In the genomic region with DNA sequence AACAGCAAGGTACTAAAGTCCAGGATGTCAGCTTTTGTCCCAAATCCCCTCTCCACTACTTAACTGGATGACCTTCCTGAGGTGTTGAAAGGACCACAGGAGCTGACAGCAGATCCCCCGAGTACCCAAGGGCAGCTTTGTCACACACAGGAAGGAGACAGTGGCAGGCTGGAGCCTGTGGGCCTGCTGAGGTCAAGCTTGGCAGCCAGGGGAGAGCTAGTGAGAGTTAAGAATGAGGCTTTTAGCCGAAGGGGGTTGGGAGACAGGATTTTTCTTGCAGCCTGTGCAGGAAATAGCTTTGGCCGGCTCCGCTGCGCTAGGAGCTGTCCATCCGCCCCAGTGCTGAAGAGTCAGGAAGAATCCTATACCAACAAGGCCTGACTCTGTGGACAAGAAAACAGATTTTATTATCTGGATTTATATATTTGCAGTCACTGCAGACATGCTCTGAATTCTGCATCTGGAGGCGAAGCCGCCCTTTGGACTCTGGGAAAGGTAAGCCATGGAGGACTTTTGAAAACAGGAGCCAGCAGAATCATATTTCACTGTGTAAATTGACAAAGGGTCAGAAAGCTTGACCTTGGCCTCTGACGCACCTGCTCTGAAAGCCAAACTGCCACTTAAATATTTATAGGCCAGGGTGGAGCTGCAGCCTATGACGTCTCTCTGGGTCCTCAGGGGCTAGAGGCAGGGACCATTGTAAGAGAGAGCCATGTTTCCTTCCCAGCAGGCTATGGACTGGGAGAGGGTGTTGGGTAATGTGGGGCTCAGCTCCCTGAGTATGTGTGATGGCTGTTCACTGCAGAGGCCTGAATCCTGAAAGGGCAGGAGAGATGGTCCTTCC, we compare ENCODE assay signal across 8 mouse cellular contexts. TPM values are rescaled to one million over a fixed set of nuclear protein-coding genes. Genes with fewer than 3 reads are reported as not detected.
DNase-seq lines count a peak whose midpoint lies in the region; ATAC-seq and TF ChIP-seq lines count a peak whose summit lies in the region.

No protein-coding gene starts in this region.

- no peak overlapping the region for H3K4me2 ChIP-seq in forebrain, postnatal 0 days (ENCODE audit: low read depth)
- no peak overlapping the region for H3K4me2 ChIP-seq in forebrain, embryonic 13.5 days
- H3K4me2 ChIP-seq in kidney, embryonic 16.5 days (replicated peaks; ENCODE audit: low read depth, low read length) = no peak overlapping the region

- H3K27me3 ChIP-seq in forebrain, postnatal 0 days (ENCODE audit: insufficient read depth, low read length) = no peaks in the 10 kb centered on the region
- H3K27me3 ChIP-seq in forebrain, embryonic 13.5 days = no peaks in the 10 kb centered on the region
- H3K27me3 ChIP-seq in embryonic facial prominence, embryonic 10.5 days (replicated peaks; ENCODE audit: low read depth, poor library complexity, severe bottlenecking) = no peaks in the 10 kb centered on the region
- H3K27me3 ChIP-seq in kidney, embryonic 16.5 days (ENCODE audit: insufficient read depth, low read length) = no peaks in the 10 kb centered on the region

- no peaks in the 10 kb centered on the region for H3K36me3 ChIP-seq in forebrain, postnatal 0 days (ENCODE audit: insufficient read depth)
- H3K36me3 ChIP-seq in forebrain, embryonic 13.5 days (ENCODE audit: poor library complexity, severe bottlenecking) = no peaks in the 10 kb centered on the region
- H3K36me3 ChIP-seq in embryonic facial prominence, embryonic 10.5 days (replicated peaks) = no peaks in the 10 kb centered on the region
- H3K36me3 ChIP-seq in kidney, embryonic 16.5 days (ENCODE audit: insufficient read depth, low read length) = no peaks in the 10 kb centered on the region

- H3K4me1 ChIP-seq in forebrain, postnatal 0 days (ENCODE audit: insufficient read depth) = no peaks in the 10 kb centered on the region
- H3K4me1 ChIP-seq in forebrain, embryonic 13.5 days = no peaks in the 10 kb centered on the region
- peaks cover 12% of the 10 kb centered on the region for H3K4me1 ChIP-seq in embryonic facial prominence, embryonic 10.5 days
- H3K4me1 ChIP-seq in kidney, embryonic 16.5 days (ENCODE audit: insufficient read depth, low read length) = no peaks in the 10 kb centered on the region

- no peak overlapping the region for H3K27ac ChIP-seq in forebrain, postnatal 0 days (ENCODE audit: low read depth, low read length)
- no peak overlapping the region for H3K27ac ChIP-seq in forebrain, embryonic 13.5 days
- no peak overlapping the region for H3K27ac ChIP-seq in embryonic facial prominence, embryonic 10.5 days (replicated peaks)
- H3K27ac ChIP-seq in kidney, embryonic 16.5 days (ENCODE audit: low read length) = no peak overlapping the region

- H3K9me3 ChIP-seq in forebrain, postnatal 0 days (ENCODE audit: low read length) = no peaks in the 10 kb centered on the region
- H3K9me3 ChIP-seq in forebrain, embryonic 13.5 days (replicated peaks) = no peaks in the 10 kb centered on the region
- H3K9me3 ChIP-seq in embryonic facial prominence, embryonic 10.5 days = 0 out of 2 replicates have a peak, but pooled peaks cover 4% of the 10 kb centered on the region
- H3K9me3 ChIP-seq in kidney, embryonic 16.5 days (ENCODE audit: low read length) = no peaks in the 10 kb centered on the region

- no peak for ATAC-seq in forebrain, postnatal 0 days
- no peak for ATAC-seq in forebrain, embryonic 13.5 days
- peak; percentile 69; the same call in 1 of the 2 replicates for ATAC-seq in kidney, embryonic 16.5 days (ENCODE audit: low FRiP score, low TSS enrichment)

- no peak for TF ChIP-seq CTCF in forebrain, postnatal 0 days (IDR thresholded peaks at IDR 0.05; ENCODE audit: low read depth)

- no peak overlapping the region for H3K9ac ChIP-seq in forebrain, postnatal 0 days
- no peak overlapping the region for H3K9ac ChIP-seq in forebrain, embryonic 13.5 days
- no peak overlapping the region for H3K9ac ChIP-seq in kidney, embryonic 16.5 days (replicated peaks; ENCODE audit: low read length)

- peak; percentile 14 for DNase-seq in forebrain, postnatal 0 days
- peak; percentile 69 for DNase-seq in Muller cell, postnatal 12 days (ENCODE audit: inconsistent ontology term)
- DNase-seq in embryonic facial prominence, embryonic 10.5 days (ENCODE audit: low spot score) = peak; percentile 89
- DNase-seq in lung, postnatal 25 days (ENCODE audit: low spot score) = peak; percentile 46
- peak; percentile 9 to 41 for DNase-seq in urinary bladder, adult 18-20 months (ENCODE audit: low spot score in 2 of 2)
- DNase-seq in layer of hippocampus, adult 18-20 months (ENCODE audit: low spot score in 2 of 2) = no peak

- H3K4me3 ChIP-seq in forebrain, postnatal 0 days (ENCODE audit: low read depth, low read length) = no peak overlapping the region
- H3K4me3 ChIP-seq in forebrain, embryonic 13.5 days = no peak overlapping the region
- no peak overlapping the region for H3K4me3 ChIP-seq in embryonic facial prominence, embryonic 10.5 days
- no peak overlapping the region for H3K4me3 ChIP-seq in kidney, embryonic 16.5 days (ENCODE audit: low read length)

- 26% methylated on average over 10 of the region's 10 CpGs for WGBS in forebrain, postnatal 0 days
- WGBS in forebrain, embryonic 13.5 days = 18% methylated on average over 10 of the region's 10 CpGs
- WGBS in embryonic facial prominence, embryonic 10.5 days = 8% methylated on average over 10 of the region's 10 CpGs
- 3% methylated on average over 10 of the region's 10 CpGs for WGBS in kidney, embryonic 16.5 days

RNA-seq across cellular contexts. Expression of a gene that starts 35.9 kb away (rescaled TPM):
- total RNA-seq in forebrain, postnatal 0 days (2014; rRNA removed) = 18.8 and 25.6 TPM in 2 replicates
- 3.9 and 4.6 TPM in 2 replicates for polyA plus RNA-seq in forebrain, postnatal 0 days (2015; fragmentation: Nextera tagmentation; extraction: Ambion mirVana)
- polyA plus RNA-seq in forebrain, embryonic 13.5 days (2015; fragmentation: Nextera tagmentation; extraction: Ambion mirVana) = 1.2 and 1.4 TPM in 2 replicates
- polyA plus RNA-seq in embryonic facial prominence, embryonic 10.5 days (2016; fragmentation: Nextera tagmentation; extraction: Ambion mirVana) = 0.33 and 0.42 TPM in 2 replicates
- 0.04 and 0.53 TPM in 2 replicates for polyA plus RNA-seq in kidney, embryonic 16.5 days (2015; fragmentation: Nextera tagmentation; extraction: Ambion mirVana)
- 100 to 1,000 TPM; 119 to 127 TPM for total RNA-seq in layer of hippocampus, adult 18-20 months (2021)

Comparison
In these comparisons a context has a peak if more than half of its experiments do, and no peak if none do; other contexts are left out.
1. DNase-seq: peak in forebrain, postnatal 0 days (single experiment), Muller cell, postnatal 12 days (single experiment), embryonic facial prominence, embryonic 10.5 days (single experiment), lung, postnatal 25 days (single experiment) and urinary bladder, adult 18-20 months (2 of 2); none in layer of hippocampus, adult 18-20 months (0 of 2).